Mouse (Mus musculus) monocyte, adult 2 months (primary cell): Measurements from ENCODE around the gene Erh.
A peak's percentile ranks its signal among the peaks of the same experiment; 100 is the strongest.

ENCODE experiments used
- DNase-seq, 2 experiments: peaks; one replicate each; pipeline ENCODE4 v3.0.0; 2022; ENCODE audit warnings: low spot score in 2 of 2, low read depth in 1 of 2

The Erh gene

GRCm38 (mm10) chr12:80643693-80644505 is at the start of gene Erh, which contains the start of gene Slc39a9:
Gene Erh, minus strand, starts transcription at chr12:80644341.
Gene Slc39a9, plus strand, starts transcription at chr12:80643883.
- DNase-seq, result peak; percentile 79 to 90

GRCm38 (mm10) chr12:80693700-80694099 is 49.6 kb upstream of the Erh start:
- DNase-seq, result no peak

- DNase-seq, result no peak
These were observed 48.3 kb upstream of the Erh start, which contains the start of gene Plekhd1 for GRCm38 (mm10) chr12:80692269-80692972. Gene Plekhd1, plus strand, starts transcription at chr12:80692591.

GRCm38 (mm10) chr12:80691671-80692091 is 47.5 kb upstream of the Erh start:
- DNase-seq, result no peak

- no peak for DNase-seq
These were observed 45.6 kb upstream of the Erh start for GRCm38 (mm10) chr12:80689696-80690095.

- DNase-seq, result no peak
These were observed 43.7 kb upstream of the Erh start for GRCm38 (mm10) chr12:80687788-80688211.

- DNase-seq, result no peak
These were observed 40.2 kb upstream of the Erh start for GRCm38 (mm10) chr12:80684316-80684715.

- DNase-seq, result no peak
These were observed 39.4 kb upstream of the Erh start for GRCm38 (mm10) chr12:80683554-80683953.

- DNase-seq, result no peak
These were observed 37.2 kb upstream of the Erh start for GRCm38 (mm10) chr12:80681340-80681739.

GRCm38 (mm10) chr12:80673170-80673569 is 29.0 kb upstream of the Erh start:
- no peak for DNase-seq

GRCm38 (mm10) chr12:80668391-80668790 is 24.2 kb upstream of the Erh start:
- DNase-seq, result no peak

GRCm38 (mm10) chr12:80663935-80664334 is 19.8 kb upstream of the Erh start:
- no peak for DNase-seq

- no peak for DNase-seq
These were observed 18.2 kb upstream of the Erh start for GRCm38 (mm10) chr12:80662322-80662721.

GRCm38 (mm10) chr12:80658661-80659060 is 14.5 kb upstream of the Erh start:
- DNase-seq, result no peak

- no peak for DNase-seq
These were observed 10.5 kb upstream of the Erh start for GRCm38 (mm10) chr12:80654659-80655025.

GRCm38 (mm10) chr12:80653951-80654658 is 10.0 kb upstream of the Erh start:
- DNase-seq, result no peak

- no peak for DNase-seq
These were observed 2.2 kb upstream of the Erh start for GRCm38 (mm10) chr12:80646377-80646776.

- DNase-seq, result no peak
These were observed 346 bp upstream of the Erh start for GRCm38 (mm10) chr12:80644506-80644868.

- DNase-seq, result peak; percentile 29 to 54
These were observed 1.1 kb downstream of the Erh start for GRCm38 (mm10) chr12:80642725-80643692.

GRCm38 (mm10) chr12:80631790-80632189 is 12.4 kb downstream of the Erh start:
- DNase-seq, result no peak

GRCm38 (mm10) chr12:80620501-80620900 is 23.6 kb downstream of the Erh start:
- no peak for DNase-seq
